Mouse (Mus musculus): ENCODE results near the gene Arf5.

The Arf5 gene

GRCm38 (mm10) chr6:28429870-28430269, 6.5 kb downstream of the Arf5 start:
- DNase-seq: no peak

DNA sequence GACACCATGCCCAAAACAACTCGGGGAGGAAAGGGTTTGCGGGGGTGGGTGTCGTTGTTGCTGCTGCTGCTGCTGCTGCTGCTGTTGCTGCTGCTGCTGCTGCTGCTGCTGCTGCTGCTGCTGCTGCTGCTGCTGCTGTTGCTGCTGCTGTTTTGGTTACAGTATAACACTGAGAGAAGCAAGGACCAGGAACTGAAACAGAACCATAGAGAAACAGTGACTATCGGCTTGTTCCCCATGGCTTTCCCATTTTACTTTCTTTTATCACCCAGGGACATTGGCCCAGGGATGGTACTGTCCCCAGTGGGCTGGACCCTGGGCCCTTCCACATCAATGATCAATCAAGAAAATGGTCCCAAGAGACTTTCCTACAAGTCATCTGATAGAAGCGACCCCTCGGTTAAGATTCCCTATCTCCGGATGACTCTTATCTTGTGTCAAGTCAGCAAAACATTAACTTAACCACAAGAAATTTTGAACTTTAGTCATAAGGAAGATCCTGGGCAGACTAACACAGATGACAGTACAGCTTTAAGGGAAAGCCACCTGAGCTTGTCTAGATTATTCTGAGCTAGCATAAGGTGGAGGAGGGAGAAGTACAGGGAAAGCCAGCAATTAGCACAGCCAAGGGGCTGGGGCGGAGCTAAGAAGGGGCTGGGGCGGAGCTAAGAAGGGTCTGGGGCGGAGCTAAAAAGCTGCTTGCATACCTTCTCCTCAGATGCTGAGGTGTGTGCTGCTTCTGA, 7.6 kb downstream of the Arf5 start:
- no peak for DNase-seq

DNA sequence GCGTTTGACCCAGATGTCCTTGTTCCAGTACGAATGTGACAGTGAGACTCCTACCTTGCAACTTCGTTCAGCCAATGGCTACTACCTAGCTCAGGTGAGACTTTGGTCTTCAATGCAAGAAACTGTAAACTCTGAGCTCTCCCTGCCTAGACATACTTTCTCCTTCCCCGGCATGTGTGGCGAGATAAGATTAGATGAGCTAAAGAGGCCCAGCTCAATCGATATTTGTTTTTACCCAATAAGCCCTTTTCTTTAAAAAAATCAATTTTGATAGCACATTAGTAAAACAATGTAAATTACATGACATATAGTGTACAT, 8.1 kb downstream of the Arf5 start:
- no peak for DNase-seq

DNA sequence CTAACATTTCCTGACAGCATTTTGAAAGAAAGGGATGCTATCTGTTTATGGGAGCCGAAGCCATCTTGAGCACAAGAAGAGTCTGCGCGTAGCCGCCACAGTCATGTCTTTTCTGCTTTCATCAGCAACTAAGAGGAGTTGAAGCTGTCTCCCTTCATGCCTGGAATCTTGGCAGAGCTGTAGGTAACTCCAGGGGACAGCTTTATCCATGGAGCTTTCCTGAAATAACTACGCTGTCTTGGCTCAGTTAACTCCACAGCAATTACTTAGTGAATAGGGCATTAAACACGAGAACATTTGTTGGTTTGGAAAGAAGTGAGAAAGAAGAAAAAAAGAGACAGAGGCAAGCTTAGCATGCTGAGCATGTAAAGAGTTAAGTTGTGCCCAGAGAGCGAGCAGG, 24.6 kb downstream of the Arf5 start:
- DNase-seq: no peak

DNA sequence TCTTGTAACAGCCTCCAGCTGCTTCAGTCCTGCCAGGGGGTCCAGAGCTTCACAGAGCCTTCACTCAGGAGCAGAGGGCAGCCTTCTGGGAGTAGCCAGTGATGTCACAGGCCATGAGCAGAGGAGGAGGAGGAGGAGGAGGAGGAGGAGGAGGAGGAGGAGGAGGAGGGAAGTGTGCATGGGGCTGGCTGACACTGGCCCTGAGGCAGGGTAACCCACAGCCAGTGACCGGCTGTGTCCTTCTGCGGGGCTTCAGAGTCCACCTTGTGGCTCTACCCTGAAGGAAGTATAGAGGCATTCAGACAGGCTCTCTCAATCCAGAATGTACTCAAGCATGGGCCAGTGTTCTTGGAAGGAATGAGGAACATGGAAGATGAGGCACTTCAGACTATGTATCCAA, 25.9 kb downstream of the Arf5 start, which contains the start of gene Pax4:
TSS of gene Pax4 (minus strand) at position 101 of the 400 bp plus-strand sequence.
- DNase-seq: no peak

GRCm38 (mm10) chr6:28450481-28450880, 27.1 kb downstream of the Arf5 start:
- no peak for DNase-seq

- DNase-seq: peak; percentile 19
These were observed 27.6 kb downstream of the Arf5 start for GRCm38 (mm10) chr6:28450977-28451376.

DNA sequence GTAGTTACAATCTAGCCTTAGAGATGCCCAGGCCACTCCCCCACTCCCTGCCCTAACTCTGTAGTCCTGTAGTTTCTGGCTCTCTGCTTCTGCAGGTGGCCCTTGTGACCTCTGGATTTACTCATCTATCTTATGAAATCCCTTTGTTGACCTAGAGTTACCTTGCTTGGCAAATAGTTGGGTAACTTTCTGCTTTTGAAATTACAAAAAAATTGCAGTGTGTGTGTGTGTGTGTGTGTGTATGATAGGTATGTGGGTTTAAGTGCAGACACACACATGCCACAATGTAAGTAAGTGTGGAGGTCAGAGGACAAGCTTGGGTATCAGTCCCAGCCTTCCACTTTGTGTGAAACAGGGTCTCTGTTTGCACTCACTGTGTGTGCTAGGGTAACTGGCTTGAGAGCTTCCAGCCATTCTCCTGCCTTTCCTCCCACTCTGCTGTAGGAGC, 35.9 kb downstream of the Arf5 start:
- no peak for DNase-seq

GRCm38 (mm10) chr6:28460534-28460933, 37.2 kb downstream of the Arf5 start:
- peak; percentile 60 for DNase-seq

- no peak for DNase-seq
These were observed 41.3 kb downstream of the Arf5 start for GRCm38 (mm10) chr6:28464630-28465029.

DNA sequence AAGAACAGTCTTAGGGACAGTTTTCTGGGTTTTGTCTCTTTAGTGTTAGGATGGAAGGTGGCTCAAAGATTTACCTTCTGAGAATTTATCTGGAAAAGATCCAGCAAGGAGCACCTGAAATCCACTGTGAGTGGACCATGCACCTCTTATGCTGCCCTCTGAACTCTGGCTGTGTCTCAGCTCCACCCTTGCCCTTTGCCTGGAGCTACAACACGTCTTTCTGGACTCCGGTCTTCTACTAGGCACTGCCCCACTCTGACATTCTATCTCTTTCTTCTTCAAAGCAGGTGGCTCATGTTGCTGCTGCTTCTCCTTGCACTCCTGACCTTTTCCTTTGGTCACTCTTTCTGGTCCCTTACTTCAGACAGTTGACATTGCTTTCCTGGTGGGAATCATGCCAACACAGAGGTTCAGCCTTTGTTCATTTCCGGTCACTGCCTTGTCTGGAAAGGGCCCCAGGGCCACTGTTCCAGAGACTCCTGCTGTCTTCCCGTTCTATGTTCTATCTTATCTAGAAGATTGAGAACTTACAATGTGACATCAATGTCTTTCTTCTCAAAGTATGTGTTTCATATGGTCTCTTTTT, 46.8 kb downstream of the Arf5 start:
- no peak for DNase-seq

GRCm38 (mm10) chr6:28470621-28471020, 47.3 kb downstream of the Arf5 start:
- DNase-seq: no peak

DNA sequence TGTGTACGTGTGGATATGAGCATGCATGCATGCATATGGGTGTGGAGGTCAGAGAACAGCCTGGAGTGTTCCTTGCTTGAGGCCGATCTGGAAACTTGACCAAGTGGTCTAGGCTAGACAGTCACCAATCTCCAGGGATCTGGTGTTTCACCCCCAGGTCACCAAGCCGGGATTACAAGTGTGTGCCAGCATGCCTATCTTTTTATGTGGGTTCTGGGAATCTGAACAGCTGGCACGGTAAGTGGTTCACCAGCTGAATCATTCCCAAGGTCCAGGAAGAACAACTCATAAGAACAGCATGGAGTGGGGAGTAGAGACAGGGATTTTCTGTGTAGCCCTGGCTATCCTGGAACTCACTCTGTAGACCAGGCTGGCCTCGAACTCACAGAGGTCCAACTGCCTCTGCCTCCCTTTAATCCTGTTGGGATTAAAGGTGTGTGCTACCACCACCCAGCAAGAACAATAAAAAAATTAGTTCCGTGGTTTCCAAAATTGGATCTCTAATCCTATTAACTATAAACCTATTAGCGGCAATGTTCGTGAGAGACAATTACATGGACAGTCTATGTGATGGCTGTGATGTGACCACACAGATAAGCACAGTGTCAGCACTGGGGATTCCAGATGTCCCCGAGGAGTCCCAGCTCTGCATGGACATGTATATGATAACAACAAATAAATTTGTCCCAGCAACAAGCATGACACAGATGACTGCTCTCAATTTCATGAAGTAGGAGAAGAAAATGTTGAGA, 48.1 kb downstream of the Arf5 start:
- DNase-seq: peak; percentile 52

GRCm38 (mm10) chr6:28474211-28474610, 50.9 kb downstream of the Arf5 start:
- no peak for DNase-seq

GRCm38 (mm10) chr6:28474839-28475238, 51.5 kb downstream of the Arf5 start, which contains the start of gene Snd1:
Gene Snd1 (plus strand): TSS chr6:28475139.
- no peak for DNase-seq
